Mouse (Mus musculus) liver, embryonic 14.5 days (tissue): Measurements from ENCODE around the gene Grip1.

Experiments used
- CTCF ChIP-seq: IDR thresholded peaks from 2 replicates; pipeline ENCODE4 v1.5.1; 2016; ENCODE audit warnings: antibody characterized with exemption, low read depth, control low read depth
- EP300 ChIP-seq: IDR thresholded peaks from 2 replicates; pipeline ENCODE4 v1.6.1; 2016; ENCODE audit warnings: antibody characterized with exemption, low read depth

GRCm38 (mm10) chr10:119660677-119661353, 207.2 kb downstream of the Grip1 start:
- TF ChIP-seq CTCF, result no peak
- no peak for TF ChIP-seq EP300
